Mouse (Mus musculus) erythroblast, embryonic 14.5 days (primary cell): ENCODE results near the gene Sema3f.

Experiments used
- GATA1 ChIP-seq: IDR thresholded peaks from 2 replicates; pipeline ENCODE4 v1.6.1; 2012; ENCODE audit warnings: low read length, inconsistent platforms, mixed read lengths
- TAL1 ChIP-seq: IDR thresholded peaks from 3 replicates; pipeline ENCODE4 v1.6.1; 2012; ENCODE audit warnings: low read length, inconsistent platforms, mixed read lengths

GRCm38 (mm10) chr9:107708439-107709095, 1.7 kb downstream of the Sema3f start:
- TF ChIP-seq GATA1, result no peak
- TF ChIP-seq TAL1, result no peak
